Mouse (Mus musculus) ES-Bruce4 (cell line): Measurements from ENCODE around the gene Dguok.

Source experiments
- CTCF ChIP-seq: IDR thresholded peaks from one replicate; pipeline ENCODE4 v1.8.1; 2011; ENCODE audit warnings: low read depth, low read length
- EP300 ChIP-seq: IDR thresholded peaks from 2 replicates; pipeline ENCODE4 v1.6.1; 2011; ENCODE audit warnings: low read depth, low read length; ENCODE audit not compliant: insufficient read depth
- POLR2A ChIP-seq: IDR thresholded peaks from one replicate; pipeline ENCODE4 v1.8.1; 2011; ENCODE audit warnings: low read length; ENCODE audit not compliant: insufficient read depth

DNA sequence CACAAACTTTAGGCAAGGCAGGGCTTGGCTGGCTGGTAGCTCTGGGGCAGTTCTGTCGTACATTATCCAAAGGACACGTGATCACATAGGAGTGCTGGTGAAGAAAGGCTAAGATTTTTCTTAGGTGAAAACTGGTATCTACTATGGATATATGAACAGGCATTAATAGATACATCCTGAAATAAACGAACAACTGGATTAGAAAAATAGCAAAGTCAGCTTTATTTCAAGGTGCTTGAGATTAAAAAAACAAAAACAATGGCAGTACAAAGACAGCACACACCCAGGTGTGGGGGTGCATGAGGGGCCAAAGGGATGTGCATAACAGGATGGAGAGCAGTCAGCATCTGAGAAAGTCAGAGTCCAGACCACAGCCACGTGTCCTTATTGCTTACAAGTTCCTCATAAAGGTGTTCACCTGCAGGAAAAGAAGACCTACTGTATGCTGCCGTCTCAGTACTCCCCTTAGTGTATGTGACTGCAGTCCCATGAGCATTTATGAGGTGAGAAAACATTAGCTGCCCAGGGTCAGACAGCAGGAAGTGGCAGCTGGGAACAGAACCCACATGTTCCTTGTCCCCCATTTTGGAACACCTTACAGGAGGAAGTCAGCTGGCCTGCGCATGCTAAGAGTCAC is 26.6 kb downstream of the Dguok start:
- TF ChIP-seq POLR2A (no peak), CTCF (no peak), EP300 (no peak)
